Mouse (Mus musculus) mature B cell (primary cell): ENCODE measurements at regions not wholly inside any gene's neighbourhood (a gene's known extent, or its start where the extent isn't known, plus 50 kb on each side); places are given as distances from the start of the nearest gene placed in this dataset.

Source experiments
- in situ Hi-C: fragments of 300-500 bp; cut with MboI; formaldehyde crosslinking; loops from 2 replicates; pipeline ENCODE4 v1.14.3; 2019

- in situ Hi-C loops, result no loop called here
These were observed 873.2 kb downstream of the Slc22a22 start for GRCm38 (mm10) chr15:56604266-56604665.

GRCm38 (mm10) chr15:56592656-56593055, 884.8 kb downstream of the Slc22a22 start:
- in situ Hi-C loops, result no loop called here

DNA sequence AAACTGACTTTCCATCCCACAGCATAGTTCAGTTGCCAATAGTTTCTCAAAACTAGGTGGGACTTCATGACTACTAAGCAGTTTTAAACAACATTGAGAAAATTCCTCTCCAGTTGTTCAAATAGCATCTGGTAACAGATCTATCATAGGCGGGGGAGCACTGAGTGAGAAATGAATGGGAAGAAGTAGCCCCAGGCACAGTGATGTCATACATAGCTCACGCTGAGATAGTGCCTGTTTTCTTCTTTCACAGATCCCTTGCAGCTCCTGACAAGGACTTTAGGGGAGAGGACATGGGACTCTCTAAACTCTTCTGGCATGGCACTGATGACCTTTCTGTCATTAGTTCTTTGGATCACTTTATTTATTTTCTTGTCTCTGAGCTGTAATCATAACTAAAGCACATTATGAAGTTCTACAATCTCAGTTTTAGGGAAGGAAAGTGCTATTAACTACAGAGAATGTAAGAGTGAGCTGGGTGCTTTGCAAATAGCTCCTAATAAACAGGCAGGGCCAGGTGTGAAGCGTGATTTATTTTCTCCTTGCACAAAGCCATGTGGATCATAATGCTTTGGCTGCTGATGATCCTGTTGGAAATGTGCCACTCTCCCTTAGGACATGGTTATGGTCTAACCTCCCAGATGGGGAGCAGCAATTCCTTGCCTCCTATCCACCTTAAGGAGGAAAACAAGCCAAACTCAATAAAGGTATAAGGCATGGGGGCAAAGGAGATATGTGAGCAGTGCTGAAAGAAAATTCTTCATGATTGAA, 896.5 kb downstream of the Slc22a22 start:
- in situ Hi-C loops, result no loop called here

DNA sequence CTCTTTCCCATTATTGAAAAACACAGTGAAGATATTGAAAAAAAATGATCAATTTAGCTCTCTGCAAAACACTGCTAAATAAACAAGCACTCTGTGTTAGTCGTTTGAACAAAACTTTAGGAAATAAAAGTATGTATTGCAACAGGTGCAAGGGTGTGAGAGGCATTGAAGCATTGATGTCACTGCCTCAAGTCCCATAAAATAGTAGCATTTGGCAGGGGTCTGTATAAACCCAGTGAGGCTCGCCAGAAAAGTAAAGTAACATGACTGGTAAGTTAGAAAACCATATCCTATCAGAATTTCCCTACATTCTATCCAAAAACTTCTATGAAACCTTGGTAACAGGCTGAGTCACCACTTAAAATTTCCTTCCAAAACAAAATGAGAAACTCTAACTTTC, 914.2 kb downstream of the Slc22a22 start:
- in situ Hi-C loops, result no loop called here

DNA sequence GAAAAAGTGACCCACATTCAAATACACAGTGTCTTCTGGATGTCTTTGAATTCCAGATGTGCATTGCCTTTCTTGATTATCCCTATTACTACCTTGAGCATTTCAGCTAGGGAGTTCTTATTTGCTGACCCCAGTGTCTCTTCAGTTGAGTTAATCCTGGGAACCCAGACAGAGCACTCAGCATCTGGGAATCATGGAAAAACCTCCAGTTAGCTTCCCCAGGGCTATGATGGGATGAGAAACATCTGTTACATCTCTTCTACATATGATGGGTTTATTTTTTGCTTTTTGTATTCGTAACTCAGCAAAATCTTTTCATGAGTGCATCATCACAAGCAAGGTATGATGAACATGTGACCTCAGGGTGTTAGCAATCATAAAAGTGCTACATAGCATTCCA, 914.6 kb downstream of the Slc22a22 start:
- in situ Hi-C loops, result no loop called here

DNA sequence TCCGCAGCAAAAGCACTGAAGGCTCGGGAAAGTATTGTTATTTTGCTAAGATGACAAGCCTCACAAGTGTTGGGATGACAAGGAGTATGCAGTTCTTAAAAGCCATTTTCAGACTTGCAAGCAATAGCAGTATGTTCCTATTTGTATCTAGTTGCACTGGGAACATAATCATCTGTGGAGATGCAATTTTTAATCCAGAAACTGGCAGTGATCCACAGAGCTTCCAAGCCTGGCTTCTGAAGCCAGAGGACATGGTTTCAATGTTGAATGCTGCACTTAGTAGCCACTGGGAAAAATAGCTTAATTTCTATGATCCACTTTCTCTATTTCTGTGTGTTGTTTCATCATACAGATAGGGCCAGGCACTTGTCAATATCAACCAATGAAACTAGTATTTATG, 915.3 kb downstream of the Slc22a22 start:
- in situ Hi-C loops, result no loop called here

DNA sequence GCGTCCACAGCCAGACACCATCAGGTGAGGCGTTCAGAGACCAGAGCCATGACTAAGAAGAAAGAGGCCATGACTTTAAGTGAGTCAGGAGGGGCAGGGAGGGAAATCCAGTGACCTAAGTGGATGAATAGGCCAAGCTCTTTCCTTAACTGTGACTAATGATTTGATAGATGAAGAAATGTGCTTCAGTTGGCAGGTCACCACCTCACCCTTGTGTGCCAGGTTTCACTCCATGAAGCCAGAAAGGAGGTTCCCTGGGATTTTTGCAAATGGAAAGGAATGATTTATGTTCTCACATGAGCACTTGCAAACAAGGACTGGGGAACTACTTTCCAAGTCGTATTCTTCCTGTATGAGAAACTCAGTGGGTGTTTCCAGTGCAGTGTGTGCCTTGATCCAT, 923.0 kb downstream of the Slc22a22 start:
- in situ Hi-C loops, result no loop called here

DNA sequence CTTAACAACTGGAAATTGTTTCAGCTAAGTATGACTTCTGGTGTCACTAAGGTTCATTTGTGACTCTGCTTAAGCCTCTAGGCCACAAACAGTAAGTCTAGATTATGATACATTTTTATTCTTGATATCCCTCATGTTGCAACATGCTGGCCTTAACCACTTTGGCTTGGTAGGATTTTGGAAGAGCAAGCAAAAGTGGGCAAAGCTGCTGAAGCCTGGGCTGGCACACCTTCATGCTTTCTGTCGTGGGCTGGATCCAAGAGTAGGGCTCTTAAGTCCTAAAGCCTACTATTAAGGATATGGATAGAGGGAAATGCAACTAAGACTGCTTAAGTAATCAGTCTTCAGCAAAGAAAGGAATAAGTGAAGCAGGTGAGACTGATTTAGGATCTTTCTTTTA, 923.6 kb downstream of the Slc22a22 start:
- in situ Hi-C loops, result no loop called here

- in situ Hi-C loops, result no loop called here
These were observed 945.9 kb downstream of the Slc22a22 start for GRCm38 (mm10) chr15:56531529-56531928.

GRCm38 (mm10) chr15:56518379-56518778, 959.0 kb downstream of the Slc22a22 start:
- in situ Hi-C loops, result no loop called here

DNA sequence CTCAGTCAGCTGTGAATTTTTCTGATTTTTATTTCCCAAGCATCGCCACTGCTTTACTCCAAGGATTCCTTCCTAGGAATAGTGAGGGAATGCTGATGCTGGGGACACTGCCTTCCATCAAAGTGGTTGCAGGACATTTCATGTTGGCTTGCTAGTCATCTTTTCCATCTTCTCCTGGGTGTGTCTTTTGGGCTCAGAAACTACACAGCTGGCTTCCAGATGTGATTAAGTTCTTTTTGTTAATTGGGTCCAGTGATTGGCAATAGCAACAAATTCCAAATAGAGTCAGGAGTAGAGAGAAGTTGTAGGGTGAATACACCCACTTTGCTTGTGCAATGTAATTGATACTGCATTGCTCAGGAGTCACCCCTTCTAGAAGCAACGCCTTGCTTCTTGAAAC, 961.3 kb downstream of the Slc22a22 start:
- in situ Hi-C loops, result no loop called here

GRCm38 (mm10) chr15:56498774-56499173, 978.7 kb downstream of the Slc22a22 start:
- in situ Hi-C loops, result no loop called here

GRCm38 (mm10) chr15:56497757-56498156, 979.7 kb downstream of the Slc22a22 start:
- in situ Hi-C loops, result no loop called here

GRCm38 (mm10) chr15:56496355-56496754, 981.1 kb downstream of the Slc22a22 start:
- in situ Hi-C loops, result no loop called here

DNA sequence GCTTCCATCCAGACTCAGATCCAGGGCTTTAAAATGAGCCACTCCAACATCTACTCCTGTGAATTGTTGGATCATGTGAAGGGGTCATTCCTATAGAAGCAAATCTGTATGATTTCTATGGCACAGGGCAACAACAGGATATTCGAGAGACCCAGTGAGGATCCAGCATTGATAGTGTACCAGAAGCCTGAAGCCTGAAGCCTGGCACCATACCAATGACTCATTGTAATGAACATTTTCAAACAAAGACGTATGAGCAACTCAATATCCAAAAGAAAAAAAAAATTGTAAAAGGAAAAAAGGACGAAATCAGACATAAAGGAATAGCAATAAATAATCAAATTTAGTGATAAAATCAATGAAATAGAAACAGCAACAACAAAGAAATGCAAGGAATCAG, 991.5 kb downstream of the Slc22a22 start:
- in situ Hi-C loops, result no loop called here

DNA sequence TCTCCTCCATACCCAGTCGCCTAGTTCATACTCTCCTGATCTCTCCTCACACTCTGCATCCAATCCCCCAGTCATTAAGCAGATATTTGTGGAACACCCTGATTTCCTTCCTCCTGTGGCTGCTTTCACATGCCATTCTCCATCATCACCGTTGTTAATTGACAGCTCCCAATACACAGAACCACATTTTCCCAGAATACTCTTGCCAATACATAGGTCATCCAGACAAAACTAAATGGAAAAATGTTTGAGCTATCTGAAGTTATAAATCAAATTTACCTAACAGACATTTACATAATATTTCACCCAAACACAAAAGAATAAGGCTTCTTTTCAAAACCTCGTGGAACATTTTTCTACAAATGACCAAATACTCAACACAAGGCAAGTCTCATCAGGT, 992.7 kb downstream of the Slc22a22 start:
- in situ Hi-C loops, result no loop called here

DNA sequence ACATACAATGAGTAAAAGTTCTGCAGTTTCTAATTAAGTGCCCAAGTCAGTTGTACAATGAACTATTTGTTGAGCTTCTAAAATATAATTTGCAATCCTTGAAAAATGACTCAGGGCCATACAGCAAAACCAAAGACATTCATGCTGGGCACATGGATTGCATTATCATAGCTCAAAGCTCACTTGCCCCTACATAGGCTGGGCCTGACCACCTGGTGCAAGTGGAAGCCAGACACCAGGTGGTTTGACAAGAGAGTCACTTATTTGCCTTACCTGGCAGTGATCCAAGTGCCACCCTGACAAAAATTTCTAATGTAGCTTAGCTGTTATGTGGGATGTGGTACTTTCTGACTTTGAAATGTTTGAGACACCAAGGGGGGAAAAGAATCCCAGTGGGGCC, 997.7 kb downstream of the Slc22a22 start:
- in situ Hi-C loops, result no loop called here

DNA sequence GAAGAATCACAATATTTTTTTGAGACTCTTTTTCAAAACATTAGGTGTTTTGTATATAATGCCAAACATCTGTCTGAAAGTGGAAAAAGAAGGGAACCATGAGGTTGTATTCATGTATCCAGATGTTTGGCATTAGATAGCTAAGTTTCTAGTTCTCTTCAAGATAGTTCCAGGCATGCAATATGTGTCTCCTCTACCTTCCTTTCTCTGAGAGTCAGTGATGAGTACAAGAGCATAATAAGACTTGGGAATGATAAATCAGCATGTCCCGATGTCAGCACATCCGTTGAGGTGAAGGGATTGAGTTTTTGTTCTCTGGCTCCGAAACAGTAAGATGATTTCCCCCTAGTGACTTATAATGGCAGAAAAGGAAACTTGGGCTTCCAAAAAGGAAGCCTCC, 998.4 kb downstream of the Slc22a22 start:
- in situ Hi-C loops, result no loop called here

DNA sequence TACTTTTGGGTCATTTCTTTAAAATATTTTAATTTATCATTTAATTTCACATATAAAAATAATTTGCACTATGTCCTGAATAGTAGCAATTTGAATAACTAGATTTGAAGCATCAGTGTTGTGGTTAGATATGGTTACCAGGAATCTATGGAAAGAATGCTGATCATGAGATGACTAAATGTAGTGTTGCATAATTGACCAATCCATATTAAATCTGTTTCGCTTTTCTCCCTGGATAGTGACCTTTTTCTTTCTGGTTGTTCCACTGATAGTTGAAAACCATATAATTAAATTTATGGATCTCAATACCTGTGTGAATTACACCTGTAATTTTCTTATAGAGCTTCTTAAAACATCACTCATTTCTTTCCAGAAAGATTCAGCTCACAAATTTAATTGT, 1003.7 kb downstream of the Slc22a22 start:
- in situ Hi-C loops, result no loop called here

DNA sequence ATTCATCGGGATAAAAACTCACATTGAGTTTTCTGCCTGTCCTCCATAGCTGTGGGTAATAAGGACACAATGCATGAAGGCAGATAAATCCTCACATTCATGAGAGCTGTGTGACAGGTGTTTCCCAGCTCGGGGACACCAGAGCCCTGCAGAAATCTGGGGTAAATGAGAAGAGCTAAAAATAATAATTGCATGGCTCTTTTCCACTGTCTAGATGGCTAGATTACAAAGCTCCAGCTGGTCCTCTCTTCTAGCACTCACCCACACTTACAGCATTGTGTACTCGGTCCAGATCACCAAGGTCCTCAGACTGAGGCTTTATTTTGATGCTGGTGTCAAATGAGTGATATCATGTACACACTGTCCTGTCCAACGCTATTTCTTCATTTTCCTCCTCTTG, 1025.5 kb downstream of the Slc22a22 start:
- in situ Hi-C loops, result no loop called here

DNA sequence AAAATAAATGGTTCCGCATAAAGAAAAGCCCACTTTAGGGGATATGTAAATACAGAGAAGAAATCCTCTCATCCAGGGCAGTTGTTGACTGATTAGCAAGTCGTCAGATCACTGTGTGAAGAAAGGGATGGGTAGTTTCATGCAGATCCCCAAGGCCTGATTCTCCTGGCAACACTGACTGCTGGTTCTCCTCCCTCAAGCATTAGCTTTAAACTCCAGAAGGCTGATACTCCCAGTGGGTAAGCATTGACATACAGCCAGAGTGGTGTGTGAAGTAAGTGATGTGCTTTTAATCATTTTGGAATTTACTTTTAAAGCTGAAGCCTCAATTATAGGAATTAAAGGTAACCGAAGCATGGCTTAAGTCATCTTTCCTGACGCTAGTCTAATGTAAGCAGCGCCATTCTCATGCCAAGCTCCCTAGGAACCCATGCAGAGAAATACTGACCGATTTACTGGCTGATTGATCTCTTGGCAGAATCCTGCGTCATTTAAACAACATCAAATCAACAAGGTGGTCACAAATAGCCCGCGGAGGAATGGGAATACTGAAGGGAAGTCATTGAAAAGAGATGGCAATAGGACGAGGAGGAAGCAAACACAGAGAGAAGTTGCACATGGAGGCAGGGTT, 1029.3 kb downstream of the Slc22a22 start:
- in situ Hi-C loops, result no loop called here

GRCm38 (mm10) chr15:56440171-56440570, 1037.3 kb downstream of the Slc22a22 start:
- in situ Hi-C loops, result no loop called here

DNA sequence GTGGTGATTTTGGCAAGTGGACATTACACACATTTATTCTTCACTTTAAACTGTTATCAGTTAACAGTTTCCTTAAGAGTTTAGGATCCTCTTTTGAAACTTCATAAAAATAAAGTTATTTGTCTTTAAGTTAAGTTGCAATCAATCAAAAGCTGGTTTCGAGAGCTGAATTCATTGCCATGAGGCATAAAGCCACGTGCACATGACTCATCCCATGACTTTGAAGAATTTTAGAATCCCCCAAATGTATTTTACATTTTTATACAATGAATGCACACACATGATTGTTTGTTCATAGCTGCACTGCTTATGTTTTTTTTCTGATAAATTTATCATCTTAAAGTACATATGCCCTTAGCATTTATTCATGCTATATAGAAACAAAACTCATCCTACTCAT, 1039.1 kb downstream of the Slc22a22 start:
- in situ Hi-C loops, result no loop called here

DNA sequence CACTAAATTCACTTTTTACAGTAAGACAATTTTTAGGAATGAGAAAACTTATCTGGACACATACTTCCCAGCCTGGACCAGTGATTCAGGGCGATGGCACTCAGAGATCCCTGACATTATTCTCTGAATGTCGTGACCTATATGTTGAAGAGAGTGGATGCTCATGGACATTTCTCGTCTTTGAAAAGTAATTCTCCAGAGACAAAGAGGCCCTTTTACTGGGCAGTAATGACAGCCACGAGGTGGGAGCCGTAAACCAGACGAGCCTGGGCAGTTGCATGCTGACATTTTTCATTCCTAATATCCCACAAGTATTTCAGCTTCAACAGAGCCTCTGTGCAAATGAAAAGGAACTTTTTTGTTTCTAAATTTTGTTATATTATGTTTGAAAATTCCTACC, 1041.3 kb downstream of the Slc22a22 start:
- in situ Hi-C loops, result no loop called here
